Mouse (Mus musculus) spleen, adult 2 months (tissue): ENCODE results near the gene Morn1.

Experiments used
- CTCF ChIP-seq: fragments of 200-500 bp; IDR thresholded peaks from 2 replicates; pipeline ENCODE4 v1.5.1; 2011; ENCODE audit warnings: mild to moderate bottlenecking, inconsistent platforms; ENCODE audit not compliant: insufficient read depth, insufficient read length, insufficient replicate concordance; ENCODE audit errors: extremely low read depth
- POLR2A ChIP-seq: fragments of 200-500 bp; IDR thresholded peaks from 2 replicates; pipeline ENCODE4 v1.6.1; 2011; ENCODE audit warnings: low read depth, low read length, inconsistent platforms

DNA sequence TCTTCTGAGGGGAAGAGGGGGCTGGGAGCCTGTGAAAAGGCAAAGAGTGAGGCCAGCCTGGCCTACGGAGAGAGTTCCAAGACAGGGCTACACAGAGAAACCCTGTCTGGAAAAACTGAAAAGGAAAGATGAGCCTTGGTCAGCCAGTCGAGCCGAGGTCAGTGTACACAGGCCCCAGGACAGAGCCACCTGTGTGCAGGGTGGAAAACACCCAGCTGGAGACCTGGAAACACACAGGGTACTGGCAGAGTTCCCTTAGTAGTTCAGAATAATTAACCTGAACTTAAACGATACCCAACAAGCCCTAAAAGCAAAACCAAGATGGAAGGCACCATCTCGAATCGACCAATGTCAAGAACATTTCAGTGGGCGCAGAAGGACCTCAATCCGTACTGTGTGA lies 52.1 kb downstream of the Morn1 start:
- TF ChIP-seq POLR2A (no peak), CTCF (no peak)
